Mouse (Mus musculus) heart, adult 11 months (tissue): Measurements from ENCODE around the gene Sparcl1.

Experiments
- DNase-seq: peaks from one replicate; pipeline ENCODE4 v3.0.0; 2022

Sparcl1 gene

GRCm38 (mm10) chr5:104110171-104110920 lies 3.2 kb downstream of the Sparcl1 start:
- peak; percentile 95 for DNase-seq

GRCm38 (mm10) chr5:104109516-104109915 lies 4.0 kb downstream of the Sparcl1 start:
- peak; percentile 92 for DNase-seq

GRCm38 (mm10) chr5:104108879-104109369 lies 4.6 kb downstream of the Sparcl1 start:
- peak; percentile 89 for DNase-seq

GRCm38 (mm10) chr5:104108127-104108875 lies 5.2 kb downstream of the Sparcl1 start:
- DNase-seq = peak; percentile 90

GRCm38 (mm10) chr5:104104111-104104510 lies 9.4 kb downstream of the Sparcl1 start:
- no peak for DNase-seq

- no peak for DNase-seq
Observed at GRCm38 (mm10) chr5:104103171-104103570, 10.4 kb downstream of the Sparcl1 start.

GRCm38 (mm10) chr5:104101678-104102531 lies 11.6 kb downstream of the Sparcl1 start:
- peak; percentile 94 for DNase-seq

- peak; percentile 98 for DNase-seq
Observed at GRCm38 (mm10) chr5:104096078-104096938, 17.2 kb downstream of the Sparcl1 start.

GRCm38 (mm10) chr5:104095416-104096077 lies 18.0 kb downstream of the Sparcl1 start:
- peak; percentile 92 for DNase-seq

- peak; percentile 53 for DNase-seq
Observed at GRCm38 (mm10) chr5:104089751-104090150, 23.8 kb downstream of the Sparcl1 start.

- DNase-seq = no peak
Observed at GRCm38 (mm10) chr5:104085366-104085765, 28.2 kb downstream of the Sparcl1 start.

GRCm38 (mm10) chr5:104080736-104081135 lies 32.8 kb downstream of the Sparcl1 start:
- no peak for DNase-seq

- DNase-seq = peak; percentile 24
Observed at GRCm38 (mm10) chr5:104077508-104077907, 36.0 kb downstream of the Sparcl1 start, which contains the start of gene Gm17660. TSS of gene Gm17660 (minus strand) at chr5:104077608.

- peak; percentile 76 for DNase-seq
Observed at GRCm38 (mm10) chr5:104076361-104076760, 37.2 kb downstream of the Sparcl1 start.

GRCm38 (mm10) chr5:104074388-104074787 lies 39.1 kb downstream of the Sparcl1 start:
- DNase-seq = peak; percentile 92

GRCm38 (mm10) chr5:104073602-104074001 lies 39.9 kb downstream of the Sparcl1 start:
- DNase-seq = peak; percentile 72

- peak; percentile 91 for DNase-seq
Observed at GRCm38 (mm10) chr5:104072272-104072886, 41.2 kb downstream of the Sparcl1 start.

- no peak for DNase-seq
Observed at GRCm38 (mm10) chr5:104071048-104071447, 42.5 kb downstream of the Sparcl1 start.

- peak; percentile 85 for DNase-seq
Observed at GRCm38 (mm10) chr5:104068751-104069150, 44.8 kb downstream of the Sparcl1 start.

GRCm38 (mm10) chr5:104062773-104063551 lies 50.6 kb downstream of the Sparcl1 start:
- DNase-seq = peak; percentile 64
